In the genomic region with DNA sequence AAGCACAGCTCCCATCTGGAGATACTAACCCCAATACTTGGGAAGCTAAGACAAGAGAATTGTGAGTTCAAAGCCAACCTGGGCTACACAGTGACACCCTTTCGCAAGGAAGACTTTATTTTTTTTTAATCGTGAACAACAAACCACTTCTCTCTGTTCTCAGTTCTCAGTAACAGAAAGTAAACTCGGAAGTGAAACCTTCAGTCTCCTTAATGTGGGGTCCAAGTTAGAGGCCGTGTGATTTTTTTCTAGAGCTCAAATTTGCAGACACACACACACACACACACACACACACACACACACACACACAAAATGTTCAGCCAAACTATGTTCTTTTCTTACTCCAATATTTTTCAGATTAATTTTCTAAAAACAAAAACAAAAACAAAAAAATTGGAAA, we compare ENCODE assay signal across 21 mouse cellular contexts. TPM values are rescaled to one million over a fixed set of nuclear protein-coding genes. Genes with fewer than 3 reads are reported as not detected.
"Had no signal": no experiment of that assay in that cellular context is flagged by ENCODE, and none has a peak within 500 bp of the region (broad histone marks: within the 10 kb centered on the region; RNA-seq: fewer than 3 reads in every experiment).

No protein-coding gene starts in this region.

- H3K9ac ChIP-seq: limb, embryonic 12.5 days; limb, embryonic 15.5 days; liver, embryonic 14.5 days; liver, postnatal 0 days; lung, embryonic 14.5 days; neural tube, embryonic 13.5 days; stomach, embryonic 15.5 days had no signal

- H3K9me3 ChIP-seq: limb, embryonic 12.5 days; limb, embryonic 15.5 days; midbrain, embryonic 13.5 days; neural tube, embryonic 13.5 days; stomach, embryonic 15.5 days had no signal

- H3K4me3 ChIP-seq: limb, embryonic 12.5 days; limb, embryonic 15.5 days; midbrain, embryonic 13.5 days; neural tube, embryonic 13.5 days; stomach, embryonic 15.5 days had no signal

- H3K27ac ChIP-seq: limb, embryonic 12.5 days; limb, embryonic 15.5 days; liver, embryonic 14.5 days; macrophage; midbrain, embryonic 13.5 days; neural tube, embryonic 13.5 days; stomach, embryonic 15.5 days had no signal

- ATAC-seq: intestine, embryonic 16.5 days; liver, postnatal 0 days; lung, postnatal 0 days; midbrain, embryonic 13.5 days had no signal

- H3K36me3 ChIP-seq: limb, embryonic 12.5 days; limb, embryonic 15.5 days; midbrain, embryonic 13.5 days; neural tube, embryonic 13.5 days; stomach, embryonic 15.5 days had no signal

- H3K27me3 ChIP-seq: stomach, embryonic 15.5 days had no signal

- DNase-seq: kidney, adult 18-20 months; kidney, adult 9 months; kidney, postnatal 14 days; kidney, postnatal 4 days; left cerebral cortex, postnatal 4 days; liver, postnatal 0 days; lung, embryonic 14.5 days; thymus, adult 2 months; thymus, postnatal 4 days had no signal

- H3K4me2 ChIP-seq: limb, embryonic 12.5 days; limb, embryonic 15.5 days; lung, embryonic 14.5 days; midbrain, embryonic 13.5 days; neural tube, embryonic 13.5 days; stomach, embryonic 15.5 days had no signal

RNA-seq across cellular contexts. Expression of gene Ngp, which starts 59.1 kb away (rescaled TPM):
- total RNA-seq: layer of hippocampus, adult 18-20 months; layer of hippocampus, postnatal 14 days had no signal
- polyA plus RNA-seq: small intestine, adult 2 months had no signal
